Mouse (Mus musculus) hindbrain, embryonic 14.5 days (tissue): ENCODE measurements around the gene Adat3. TPM values are rescaled to one million over a fixed set of nuclear protein-coding genes. Genes with fewer than 3 reads are reported as not detected.

ENCODE experiments used
- ATAC-seq: fragments of 200-750 bp; cut with Nextera tagmentation; 2 replicates; pipeline ENCODE4 v1.8.0; 2017; ENCODE audit warnings: moderate number of reproducible peaks, mild to moderate bottlenecking, moderate TSS enrichment, moderate library complexity; ENCODE audit not compliant: low FRiP score
- DNase-seq: peaks from one replicate; pipeline ENCODE4 v3.0.0-alpha.2; 2015; ENCODE audit warnings: low spot score
- H3K27ac ChIP-seq: fragments of 300-500 bp; sonication (generic); 2 replicates; pipeline ENCODE4 v1.5.1; 2014; ENCODE audit warnings: mild to moderate bottlenecking, moderate library complexity
- H3K27me3 ChIP-seq: fragments of 300-500 bp; sonication (generic); 2 replicates; pipeline ENCODE4 v1.6.1; 2014; ENCODE audit warnings: mild to moderate bottlenecking, low read length, mixed read lengths; ENCODE audit not compliant: control insufficient read depth, insufficient read depth
- H3K36me3 ChIP-seq: fragments of 300-500 bp; sonication (generic); replicated peaks from 2 replicates; pipeline ENCODE4 v1.6.1; 2014; ENCODE audit not compliant: control insufficient read depth, insufficient read depth
- H3K4me1 ChIP-seq: fragments of 300-500 bp; sonication (generic); replicated peaks from 2 replicates; pipeline ENCODE4 v1.6.1; 2014; ENCODE audit warnings: antibody characterized with exemption, low read length, mixed read lengths; ENCODE audit not compliant: control insufficient read depth, insufficient read depth
- H3K4me2 ChIP-seq: fragments of 300-500 bp; sonication (generic); replicated peaks from 2 replicates; pipeline ENCODE4 v1.6.1; 2014; ENCODE audit warnings: mild to moderate bottlenecking, moderate library complexity
- H3K4me3 ChIP-seq: fragments of 300-500 bp; sonication (generic); replicated peaks from 2 replicates; pipeline ENCODE4 v1.5.1; 2014; ENCODE audit warnings: mild to moderate bottlenecking, low read length
- H3K9ac ChIP-seq: fragments of 300-500 bp; sonication (generic); 2 replicates; pipeline ENCODE4 v1.6.1; 2014
- H3K9me3 ChIP-seq: fragments of 300-500 bp; sonication (generic); 2 replicates; pipeline ENCODE4 v1.6.1; 2016; ENCODE audit warnings: low read length; ENCODE audit not compliant: control insufficient read depth
- WGBS: fragments of 180-500 bp; shearing (Covaris S2); extraction: QIAGEN DNeasy Blood & Tissue Kit; methylation state at CpG from one replicate; pipeline ENCODE4 v1.1.7; 2014; 5-methylcytosine and 5-hydroxymethylcytosine counted together
- polyA plus RNA-seq: library from polyadenylated mRNA; unstranded; fragments of >200 nt; fragmentation: Nextera tagmentation; extraction: Ambion mirVana; gene quantifications from 2 replicates; pipeline ENCODE4 v1.2.1, GENCODE M21; 2014

Adat3 gene
- polyA plus RNA-seq, 1 experiment from 2014 or later, result 5.6 TPM

DNA sequence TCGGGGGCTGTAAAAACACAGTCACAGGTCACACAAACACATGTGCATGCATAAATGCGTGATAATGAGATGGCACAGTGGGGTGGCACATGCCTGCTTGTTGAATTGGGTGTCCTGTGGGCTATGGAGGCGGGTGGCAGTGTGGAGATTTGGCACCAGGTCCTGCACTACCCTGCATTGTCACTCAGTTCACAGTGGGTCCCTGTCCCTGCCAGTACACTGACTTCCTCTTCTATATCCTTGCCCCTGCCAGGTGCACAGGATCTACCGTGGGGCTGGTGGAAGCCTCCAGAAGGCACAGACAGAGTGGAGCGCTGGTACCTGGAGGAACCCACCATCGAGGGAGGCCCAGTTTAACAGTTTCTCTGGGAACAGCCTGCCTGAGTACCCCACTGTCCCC is 11.7 kb downstream of the Adat3 start:
- DNase-seq, result no peak
- no peaks in the 10 kb centered on the region for H3K9me3 ChIP-seq
- no peak overlapping the region for H3K9ac ChIP-seq
- H3K4me3 ChIP-seq, result no peak overlapping the region
- H3K36me3 ChIP-seq, result peaks cover 57% of the 10 kb centered on the region
- WGBS, result 86% methylated on average over 6 of the region's 6 CpGs
- H3K4me2 ChIP-seq, result no peak overlapping the region
- H3K4me1 ChIP-seq, result no peaks in the 10 kb centered on the region
- no peak overlapping the region for H3K27ac ChIP-seq
- H3K27me3 ChIP-seq, result no peaks in the 10 kb centered on the region
- no peak for ATAC-seq

DNA sequence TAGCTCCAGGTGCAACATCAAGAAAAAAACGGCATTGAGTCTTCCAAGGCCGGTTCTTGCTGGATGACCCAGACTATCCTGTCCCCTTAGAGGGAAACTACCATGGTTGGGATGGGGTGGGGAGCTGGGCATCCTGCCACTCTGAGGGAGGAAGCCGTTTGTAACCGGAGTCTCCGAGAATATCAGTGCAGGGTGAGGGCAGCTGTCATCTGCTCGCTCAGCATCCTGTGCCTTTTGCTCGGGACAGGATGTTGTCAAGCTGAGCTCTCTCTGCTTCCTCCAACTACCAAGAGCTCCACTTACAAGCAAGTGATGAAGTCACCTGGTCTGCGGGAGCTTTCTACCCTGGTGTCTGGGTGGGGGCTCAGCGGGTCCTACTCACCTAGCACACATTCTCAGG is 15.5 kb downstream of the Adat3 start:
- Histone ChIP-seq H3K9ac (no peak overlapping the region), H3K9me3 (no peaks in the 10 kb centered on the region), H3K4me1 (peaks cover 9% of the 10 kb centered on the region), H3K4me2 (no peak overlapping the region), H3K27ac (no peak overlapping the region), H3K4me3 (no peak overlapping the region), H3K27me3 (no peaks in the 10 kb centered on the region), H3K36me3 (peaks cover 26% of the 10 kb centered on the region)
- ATAC-seq (no peak), DNase-seq (no peak)
- 87% methylated on average over 9 of the region's 9 CpGs for WGBS

DNA sequence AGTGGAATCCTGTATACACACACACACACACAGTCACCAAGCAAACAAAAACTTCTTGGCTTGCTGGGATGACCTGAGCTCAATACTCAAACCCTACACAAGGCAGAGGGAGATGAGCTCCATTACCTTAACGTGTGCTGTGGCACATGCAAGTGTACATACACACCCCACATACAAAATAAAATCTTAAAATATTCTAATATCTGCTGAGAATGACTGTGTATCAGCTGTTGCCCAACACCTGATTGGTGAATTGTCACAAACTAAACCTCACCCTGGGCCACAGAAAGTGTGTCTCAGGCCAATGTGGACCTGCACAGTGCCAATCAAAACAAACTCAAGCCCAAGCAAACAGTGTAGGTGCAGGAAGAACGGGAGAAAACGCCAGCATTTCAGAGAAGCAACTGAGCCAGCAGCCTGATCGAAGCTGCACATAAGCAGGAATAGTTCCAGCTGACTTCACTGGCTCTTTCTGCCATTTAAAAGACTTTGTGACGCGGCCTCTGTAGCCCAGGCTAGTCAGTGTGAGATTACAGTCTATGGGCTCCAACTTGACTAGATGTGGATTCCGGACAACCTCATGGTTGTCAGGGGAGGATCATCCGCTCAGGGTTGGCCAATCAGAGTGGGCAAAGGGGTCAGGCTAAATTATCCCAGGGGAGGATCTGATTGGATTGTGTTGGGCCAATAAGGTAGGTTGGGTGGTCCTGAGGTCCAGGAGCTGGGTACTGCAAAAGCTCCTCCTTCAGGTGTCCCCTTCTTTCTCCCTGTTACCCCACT is 17.0 kb downstream of the Adat3 start:
- 36% methylated on average over 8 of the region's 8 CpGs for WGBS
- H3K27ac ChIP-seq, result no peak overlapping the region
- DNase-seq, result no peak
- H3K27me3 ChIP-seq, result no peaks in the 10 kb centered on the region
- ATAC-seq, result no peak
- no peak overlapping the region for H3K4me2 ChIP-seq
- H3K4me3 ChIP-seq, result no peak overlapping the region
- no peaks in the 10 kb centered on the region for H3K9me3 ChIP-seq
- no peak overlapping the region for H3K9ac ChIP-seq
- peaks cover 12% of the 10 kb centered on the region for H3K36me3 ChIP-seq
- H3K4me1 ChIP-seq, result peaks cover 24% of the 10 kb centered on the region

DNA sequence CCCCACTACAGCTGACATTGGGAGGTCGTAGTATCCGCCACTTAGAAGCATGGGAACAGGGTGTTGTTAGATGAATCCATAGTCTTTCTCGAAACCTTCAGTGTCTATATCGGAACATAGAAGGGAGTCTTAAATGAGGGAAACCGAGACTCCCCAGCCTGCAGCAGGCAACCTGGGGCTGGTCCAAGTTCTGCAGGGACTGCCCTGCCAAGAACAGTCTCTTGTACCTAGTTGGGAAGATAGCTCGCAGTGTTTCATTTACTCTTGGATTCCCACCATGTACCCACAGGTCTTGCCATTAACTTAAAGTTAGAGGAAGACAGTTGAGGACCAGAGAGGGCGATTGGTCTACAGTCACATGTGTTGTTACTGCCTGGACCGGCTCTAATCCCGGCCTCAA is 17.7 kb downstream of the Adat3 start:
- WGBS, result 88% methylated on average over 9 of the region's 9 CpGs
- Histone ChIP-seq H3K27ac (no peak overlapping the region), H3K4me2 (no peak overlapping the region), H3K4me3 (no peak overlapping the region), H3K27me3 (no peaks in the 10 kb centered on the region), H3K4me1 (peaks cover 30% of the 10 kb centered on the region), H3K9me3 (no peaks in the 10 kb centered on the region), H3K36me3 (peaks cover 5% of the 10 kb centered on the region), H3K9ac (no peak overlapping the region)
- DNase-seq, result no peak
- ATAC-seq, result no peak

DNA sequence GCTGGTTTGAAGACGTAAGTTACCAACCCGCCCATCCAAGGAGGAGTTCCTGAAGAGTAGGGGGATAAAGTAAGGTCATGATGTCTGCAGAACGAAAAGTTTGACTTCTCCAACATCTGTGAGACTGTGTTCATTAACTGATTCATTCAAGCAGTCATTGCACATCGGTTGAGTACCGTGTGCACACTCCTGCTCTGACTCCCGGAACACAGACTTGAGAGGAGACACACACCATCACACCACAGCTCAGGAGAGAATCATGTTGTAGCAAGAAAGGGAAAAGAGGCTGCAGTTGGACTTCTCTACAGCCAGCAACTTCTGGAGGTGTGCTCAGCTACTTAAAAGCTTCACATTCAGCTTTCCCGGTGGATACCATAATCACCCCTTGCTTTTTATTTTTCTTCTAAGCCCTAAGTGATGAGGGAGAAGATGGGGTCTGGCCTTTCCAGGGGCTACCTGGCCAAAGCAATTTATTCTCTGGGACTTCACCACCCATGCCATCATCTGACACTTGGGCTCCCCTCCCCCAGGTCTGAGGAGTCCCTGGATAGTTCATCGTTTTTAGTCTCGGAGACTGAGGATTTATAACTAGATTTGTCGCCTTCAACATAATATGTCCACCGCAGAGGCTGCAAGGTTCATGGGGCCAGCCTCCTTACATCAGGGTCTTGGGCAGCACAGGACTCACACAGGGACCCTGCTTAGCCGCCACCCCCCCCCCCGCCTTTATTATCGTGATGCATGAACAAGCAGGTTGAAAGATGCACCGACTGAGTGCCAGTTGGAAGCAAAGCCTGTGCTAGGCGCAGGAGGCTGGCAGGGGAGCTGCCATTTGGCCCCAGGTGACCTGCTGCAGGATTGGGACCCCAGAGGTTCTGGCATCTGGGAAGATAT is 18.4 kb downstream of the Adat3 start:
- H3K27ac ChIP-seq, result peak overlapping the region; percentile 94
- H3K9ac ChIP-seq, result peak overlapping the region; percentile 89
- 54% methylated on average over 16 of the region's 16 CpGs for WGBS
- no peaks in the 10 kb centered on the region; the same call in 1 of the 2 replicates for H3K36me3 ChIP-seq
- H3K4me3 ChIP-seq, result peak overlapping the region; percentile 87
- DNase-seq (no peak), ATAC-seq (no peak)
- peaks cover 30% of the 10 kb centered on the region for H3K4me1 ChIP-seq
- peak overlapping the region; percentile 77 for H3K4me2 ChIP-seq
- no peaks in the 10 kb centered on the region for H3K27me3 ChIP-seq
- no peaks in the 10 kb centered on the region for H3K9me3 ChIP-seq

DNA sequence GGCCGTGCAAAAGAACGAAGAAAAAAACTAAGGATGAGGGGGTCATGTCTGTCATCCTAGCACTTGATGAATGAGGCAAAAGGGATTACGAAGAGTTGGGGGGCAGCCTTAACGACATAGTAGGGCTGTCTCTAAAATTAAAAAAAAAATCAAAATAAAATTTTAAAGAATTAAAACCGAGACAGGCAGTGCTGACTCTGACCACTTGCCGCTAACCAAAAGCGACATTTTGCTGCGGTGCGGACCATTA is 18.9 kb downstream of the Adat3 start:
- peak overlapping the region; percentile 94 for H3K27ac ChIP-seq
- ATAC-seq, result no peak
- no peaks in the 10 kb centered on the region for H3K27me3 ChIP-seq
- H3K4me2 ChIP-seq, result peak overlapping the region; percentile 77
- no peaks in the 10 kb centered on the region for H3K36me3 ChIP-seq
- H3K4me1 ChIP-seq, result peaks cover 30% of the 10 kb centered on the region
- peak overlapping the region; percentile 89 for H3K9ac ChIP-seq
- DNase-seq, result peak; percentile 36
- no peaks in the 10 kb centered on the region for H3K9me3 ChIP-seq
- peak overlapping the region; percentile 87 for H3K4me3 ChIP-seq
- WGBS, result 2% methylated on average over 9 of the region's 9 CpGs

DNA sequence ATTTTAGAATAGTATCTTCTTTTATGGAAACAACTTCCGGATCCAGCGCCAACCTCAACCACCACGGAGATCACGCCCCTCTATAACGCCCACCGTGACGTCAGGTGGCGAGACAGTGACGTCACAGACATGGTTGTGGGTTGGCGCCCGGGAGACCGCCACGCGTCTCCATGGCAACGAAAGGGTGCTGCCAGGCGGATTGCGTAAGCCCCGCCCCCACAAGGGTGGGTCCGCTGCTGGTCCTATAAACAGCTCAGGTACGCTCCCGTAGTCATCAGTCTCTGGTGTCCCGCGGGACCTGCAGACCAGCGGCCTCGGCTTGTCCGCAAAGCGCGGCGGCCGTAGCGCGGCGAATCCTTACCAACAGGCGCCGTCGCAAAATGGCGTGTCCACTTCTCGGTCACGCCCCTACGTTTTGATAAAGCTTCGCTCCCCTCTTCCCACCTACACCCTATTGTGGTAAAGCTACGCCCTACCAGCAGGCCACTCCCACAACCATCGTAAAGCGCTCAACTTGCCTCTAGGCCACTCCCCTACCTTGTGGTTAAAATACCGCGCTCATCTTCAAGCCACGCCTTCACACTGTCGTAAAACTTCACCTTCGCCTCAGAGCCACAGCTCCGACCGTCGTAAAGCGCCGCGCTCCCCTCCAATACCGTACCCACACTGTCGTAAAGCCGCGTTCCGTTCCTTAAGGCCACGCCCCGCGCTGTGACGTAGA is 19.4 kb downstream of the Adat3 start:
- under 1% methylated on average over 64 of the region's 64 CpGs for WGBS
- peak overlapping the region; percentile 89 for H3K9ac ChIP-seq
- no peaks in the 10 kb centered on the region for H3K36me3 ChIP-seq
- H3K27me3 ChIP-seq, result no peaks in the 10 kb centered on the region
- H3K4me2 ChIP-seq, result peak overlapping the region; percentile 77
- peak; percentile 96 for ATAC-seq
- peak overlapping the region; percentile 94 for H3K27ac ChIP-seq
- peak overlapping the region; percentile 87 for H3K4me3 ChIP-seq
- H3K4me1 ChIP-seq, result peaks cover 30% of the 10 kb centered on the region
- DNase-seq, result peak; percentile 100
- H3K9me3 ChIP-seq, result no peaks in the 10 kb centered on the region

DNA sequence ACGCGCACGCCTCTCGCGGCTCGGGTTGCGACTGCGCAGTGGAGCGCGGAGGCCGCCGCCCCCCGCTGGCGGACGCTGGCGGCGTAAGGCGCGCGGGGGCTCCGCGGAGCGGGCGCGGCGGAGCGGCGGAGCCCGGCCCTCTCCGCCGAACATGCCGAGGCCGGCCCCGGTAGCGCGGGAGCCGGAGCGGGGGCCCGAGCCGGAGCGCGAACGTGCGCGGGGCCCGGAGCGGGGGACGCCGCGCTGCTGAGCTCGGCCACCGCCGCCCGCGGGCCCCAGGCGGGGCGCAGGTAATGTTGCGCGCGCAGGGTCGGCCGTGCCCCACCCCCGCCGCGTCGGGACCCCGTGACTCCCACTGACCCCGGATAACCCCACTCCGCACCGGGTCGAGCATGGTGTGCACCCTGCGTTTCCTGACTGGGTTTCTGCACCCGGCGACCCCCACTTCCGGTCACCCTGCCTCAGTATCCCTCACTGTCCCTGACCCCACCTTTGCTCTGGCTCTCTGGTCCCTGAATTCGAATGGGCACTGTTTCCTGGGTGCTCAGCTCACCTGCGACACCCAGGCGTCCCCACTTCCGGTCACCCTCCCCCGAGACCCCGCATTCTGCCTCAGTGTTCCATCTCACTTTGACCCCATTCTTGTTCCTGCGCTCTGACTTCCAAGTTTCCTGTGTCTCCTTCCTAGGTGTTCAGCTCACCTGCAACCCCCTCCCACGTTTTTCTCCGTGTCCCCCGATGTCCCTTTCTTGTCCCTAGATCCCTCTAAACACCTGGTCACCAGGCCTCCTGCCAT is 20.2 kb downstream of the Adat3 start, which contains the start of gene Csnk1g2:
Csnk1g2 (plus strand) TSS at position 178 of the 796 bp plus-strand sequence.
- DNase-seq (no peak), ATAC-seq (peak; percentile 1; the same call in 1 of the 2 replicates)
- H3K4me1 ChIP-seq, result peaks cover 30% of the 10 kb centered on the region
- peak within 1 kb of the TSS; percentile 87 for H3K4me3 ChIP-seq
- H3K9me3 ChIP-seq, result no peaks in the 10 kb centered on the region
- under 1% methylated on average over 72 of the region's 85 CpGs for WGBS
- H3K36me3 ChIP-seq, result no peaks in the 10 kb centered on the region
- H3K27me3 ChIP-seq, result no peaks in the 10 kb centered on the region
- peak within 1 kb of the TSS; percentile 99 for H3K4me2 ChIP-seq
- peak within 1 kb of the TSS; percentile 89 for H3K9ac ChIP-seq
- H3K27ac ChIP-seq, result peak within 1 kb of the TSS; percentile 94
